Mouse (Mus musculus): ENCODE results near the gene Dysf.

Dysf gene

DNA sequence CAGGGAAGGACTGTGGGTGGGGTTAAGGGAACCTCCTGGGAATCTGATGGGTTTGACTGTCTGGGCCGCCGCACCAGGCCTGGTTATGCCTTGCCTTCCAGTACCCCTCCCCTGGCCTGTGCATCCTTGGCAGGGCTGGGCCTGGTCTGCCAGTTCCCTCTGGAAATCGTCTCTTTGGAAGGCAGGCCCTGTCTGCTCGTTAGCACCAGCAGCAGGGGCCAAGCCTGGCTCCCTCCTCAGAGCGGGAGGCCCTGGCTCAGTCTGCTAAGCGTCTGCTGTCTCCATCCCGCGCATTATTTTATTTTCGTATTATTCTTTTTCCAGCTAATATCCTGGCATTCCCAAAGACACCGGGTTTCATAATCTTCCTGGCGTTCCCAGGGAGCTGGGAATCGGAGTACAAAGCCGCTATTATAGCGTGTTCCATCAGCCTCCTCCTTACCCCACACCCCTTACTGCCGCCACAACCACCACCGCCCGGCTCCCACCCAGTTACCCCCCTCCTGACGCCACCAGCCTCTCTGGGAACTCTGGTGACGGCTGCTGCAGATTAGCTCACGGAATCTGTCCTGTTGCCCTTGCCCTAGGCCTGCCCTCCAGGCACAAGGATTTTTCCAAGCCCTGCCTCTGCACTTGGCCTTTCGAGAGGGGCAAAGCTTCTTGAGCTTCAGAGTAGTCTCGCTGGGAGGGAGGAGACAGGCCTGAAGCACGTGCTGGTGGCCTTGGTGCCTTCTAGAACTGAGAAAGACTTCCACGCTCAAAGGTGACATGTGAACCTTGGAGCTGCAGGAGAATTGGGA lies 111.5 kb downstream of the Dysf start:
- no peak for DNase-seq (ENCODE audit: low spot score)

- no peak for DNase-seq (ENCODE audit: low spot score)
These were observed 116.2 kb downstream of the Dysf start for GRCm38 (mm10) chr6:84124609-84125008.

DNA sequence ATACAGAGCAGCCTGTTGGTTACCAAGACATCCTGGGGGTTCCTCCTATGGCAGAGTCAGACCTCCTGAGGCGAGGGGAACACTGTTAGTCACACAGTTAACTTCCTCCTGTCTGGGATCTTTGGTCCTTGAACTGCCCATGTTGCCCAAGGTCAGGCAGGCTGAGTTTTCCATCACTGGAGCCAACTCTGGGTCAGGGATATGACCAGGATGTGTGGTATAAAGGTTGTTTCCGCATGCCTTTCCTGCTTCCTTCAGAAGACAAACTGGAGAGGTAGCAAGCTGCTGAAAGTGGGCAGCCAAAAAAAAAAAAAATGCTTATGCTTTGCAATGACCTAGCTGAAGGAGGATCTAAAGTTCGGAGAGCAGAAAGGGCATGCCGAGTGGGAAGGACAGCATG lies 116.7 kb downstream of the Dysf start:
- DNase-seq (ENCODE audit: low spot score) = no peak

- DNase-seq (ENCODE audit: low spot score) = no peak
These were observed 119.8 kb downstream of the Dysf start for GRCm38 (mm10) chr6:84128229-84128628.

DNA sequence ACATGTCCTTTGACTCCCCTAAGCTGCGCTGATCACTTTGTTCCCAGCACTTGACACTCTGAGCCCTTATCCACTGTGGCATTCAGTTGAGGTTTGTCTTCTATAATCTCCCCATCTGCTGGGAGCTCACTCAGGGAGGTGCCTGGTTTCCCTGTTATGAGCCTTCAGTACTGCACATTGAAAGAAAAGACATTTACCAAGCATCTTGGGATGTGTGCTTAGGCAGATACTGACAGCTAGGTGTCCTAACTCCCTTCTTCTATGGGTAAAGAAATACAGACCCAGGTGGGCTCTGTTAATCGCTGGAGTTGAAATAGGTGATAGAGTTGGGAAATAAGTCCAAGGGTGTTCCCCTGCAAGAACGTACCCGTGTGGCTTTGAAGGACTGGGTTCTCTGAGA lies 122.5 kb downstream of the Dysf start:
- DNase-seq (ENCODE audit: low spot score) = no peak

DNA sequence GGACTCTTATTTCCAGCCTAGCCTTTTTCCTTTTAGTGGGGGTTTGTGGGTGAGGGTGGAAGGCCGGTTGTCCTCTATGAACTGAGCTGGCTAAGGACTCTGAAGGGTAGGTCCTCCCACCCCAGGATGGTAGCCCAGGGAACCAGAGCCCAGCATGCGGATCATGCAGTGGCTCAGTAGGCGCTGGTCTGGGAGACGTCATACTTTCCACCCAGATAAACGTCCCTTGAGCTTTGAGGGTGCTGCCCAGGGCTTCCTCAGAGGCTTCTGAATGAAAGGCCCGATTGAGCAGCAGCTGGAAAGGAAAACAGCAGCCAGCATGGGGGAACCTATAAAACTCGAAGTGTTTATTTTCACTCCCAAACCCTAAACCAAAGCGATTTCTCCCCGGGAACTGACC lies 123.1 kb downstream of the Dysf start:
- no peak for DNase-seq (ENCODE audit: low spot score)

DNA sequence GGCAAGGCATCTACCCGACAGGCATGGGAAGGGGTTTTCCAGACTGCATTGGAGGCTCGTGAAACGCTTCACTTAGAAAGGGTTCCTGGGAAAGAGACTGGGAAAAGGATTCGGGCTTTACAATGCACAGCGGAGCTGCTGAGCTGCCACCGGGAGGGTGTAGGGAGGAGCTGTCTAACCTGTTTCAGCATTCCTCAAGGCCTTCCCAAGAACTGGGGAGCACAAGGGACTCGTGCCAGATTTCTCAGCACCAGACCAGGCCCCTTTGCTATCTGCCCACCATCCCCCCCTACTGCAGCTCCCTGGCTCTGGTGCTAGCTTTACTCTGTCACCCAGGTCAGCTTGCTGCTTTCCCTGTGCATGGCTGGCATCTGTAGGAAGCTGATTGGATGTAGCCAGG lies 124.7 kb downstream of the Dysf start:
- no peak for DNase-seq (ENCODE audit: low spot score)

- no peak for DNase-seq (ENCODE audit: low spot score)
These were observed 125.8 kb downstream of the Dysf start for GRCm38 (mm10) chr6:84133996-84134721.

- peak; percentile 59 for DNase-seq (ENCODE audit: low spot score)
These were observed 126.5 kb downstream of the Dysf start for GRCm38 (mm10) chr6:84134722-84135394.

DNA sequence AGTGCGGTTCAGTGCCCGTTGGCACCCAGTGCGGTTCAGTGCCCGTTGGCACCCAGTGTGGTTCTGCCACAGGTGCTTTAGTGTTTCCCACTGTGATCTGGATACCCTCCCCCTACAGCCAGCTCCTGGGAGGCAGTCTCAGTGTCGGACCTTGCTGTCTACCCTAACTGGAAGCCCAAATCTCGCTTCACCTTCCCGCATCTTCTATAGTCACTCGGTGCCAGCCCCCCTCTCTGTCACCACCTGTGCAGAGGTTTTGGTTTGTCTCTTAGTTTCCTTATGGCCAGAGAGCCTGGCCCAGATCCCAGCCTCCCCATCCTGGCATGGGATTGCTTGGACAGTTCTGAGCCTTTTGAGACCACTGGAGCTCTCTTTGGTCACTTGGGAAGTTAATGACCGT lies 127.3 kb downstream of the Dysf start:
- DNase-seq (ENCODE audit: low spot score) = no peak

DNA sequence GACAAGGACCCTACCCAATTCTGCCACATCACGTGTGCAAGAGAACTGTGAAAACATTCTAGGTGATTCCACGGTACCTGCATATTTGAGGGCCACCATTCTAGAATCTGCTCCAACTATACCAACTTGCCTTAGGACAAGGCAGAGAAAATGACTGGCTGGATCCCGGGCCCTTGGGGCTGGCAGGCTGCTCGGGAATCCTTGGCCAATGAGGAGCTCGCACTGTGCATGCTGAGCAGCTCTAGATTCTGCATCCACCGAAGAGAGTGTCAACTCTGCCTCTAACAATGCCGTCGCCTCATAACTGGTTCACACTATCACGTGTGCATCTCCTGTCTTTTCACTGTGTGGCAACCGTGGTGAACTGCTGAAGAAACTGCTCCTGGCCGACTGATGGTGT lies 128.0 kb downstream of the Dysf start:
- no peak for DNase-seq (ENCODE audit: low spot score)

DNA sequence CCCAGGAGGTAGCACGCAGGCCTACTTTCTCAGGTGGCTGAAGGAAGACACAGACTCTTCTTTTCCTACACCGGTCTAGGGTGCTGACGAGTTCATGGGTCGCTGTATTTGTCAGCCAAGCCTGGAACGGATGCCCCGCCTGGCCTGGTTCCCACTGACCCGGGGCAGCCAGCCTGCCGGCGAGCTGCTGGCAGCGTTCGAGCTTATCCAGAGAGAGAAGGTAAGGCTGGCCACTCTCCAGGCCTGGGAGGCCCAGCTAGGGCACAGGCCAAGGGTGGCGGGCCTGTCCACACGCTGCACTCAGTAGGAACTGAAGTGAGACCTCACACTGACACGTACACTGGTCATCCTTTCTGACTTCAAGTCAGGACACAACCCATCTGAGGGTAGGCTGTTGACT lies 131.5 kb downstream of the Dysf start:
- peak; percentile 39 for DNase-seq (ENCODE audit: low spot score)

- no peak for DNase-seq (ENCODE audit: low spot score)
These were observed 134.1 kb downstream of the Dysf start for GRCm38 (mm10) chr6:84142481-84142880.

DNA sequence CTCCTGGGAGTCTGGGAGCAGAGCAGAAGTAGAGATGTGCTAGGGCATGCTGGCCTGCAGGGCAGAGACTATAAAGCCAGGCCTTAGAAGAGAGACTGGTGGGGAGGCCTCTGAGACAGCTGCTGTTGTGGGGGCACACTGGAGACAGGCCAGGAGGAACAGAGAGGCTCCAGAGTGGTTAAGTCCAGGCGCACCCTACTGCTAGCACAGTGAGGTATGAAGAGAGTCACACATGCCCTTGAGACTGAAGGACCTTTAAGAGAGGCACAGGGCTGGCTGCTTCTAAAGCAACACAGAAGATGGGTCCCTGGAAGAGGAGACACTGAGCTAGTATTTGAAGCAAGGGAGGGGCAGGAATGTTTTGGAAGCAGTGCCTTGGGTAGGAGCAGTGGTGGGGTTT lies 134.9 kb downstream of the Dysf start:
- DNase-seq (ENCODE audit: low spot score) = no peak

GRCm38 (mm10) chr6:84144393-84144792 lies 136.0 kb downstream of the Dysf start:
- DNase-seq (ENCODE audit: low spot score) = no peak

DNA sequence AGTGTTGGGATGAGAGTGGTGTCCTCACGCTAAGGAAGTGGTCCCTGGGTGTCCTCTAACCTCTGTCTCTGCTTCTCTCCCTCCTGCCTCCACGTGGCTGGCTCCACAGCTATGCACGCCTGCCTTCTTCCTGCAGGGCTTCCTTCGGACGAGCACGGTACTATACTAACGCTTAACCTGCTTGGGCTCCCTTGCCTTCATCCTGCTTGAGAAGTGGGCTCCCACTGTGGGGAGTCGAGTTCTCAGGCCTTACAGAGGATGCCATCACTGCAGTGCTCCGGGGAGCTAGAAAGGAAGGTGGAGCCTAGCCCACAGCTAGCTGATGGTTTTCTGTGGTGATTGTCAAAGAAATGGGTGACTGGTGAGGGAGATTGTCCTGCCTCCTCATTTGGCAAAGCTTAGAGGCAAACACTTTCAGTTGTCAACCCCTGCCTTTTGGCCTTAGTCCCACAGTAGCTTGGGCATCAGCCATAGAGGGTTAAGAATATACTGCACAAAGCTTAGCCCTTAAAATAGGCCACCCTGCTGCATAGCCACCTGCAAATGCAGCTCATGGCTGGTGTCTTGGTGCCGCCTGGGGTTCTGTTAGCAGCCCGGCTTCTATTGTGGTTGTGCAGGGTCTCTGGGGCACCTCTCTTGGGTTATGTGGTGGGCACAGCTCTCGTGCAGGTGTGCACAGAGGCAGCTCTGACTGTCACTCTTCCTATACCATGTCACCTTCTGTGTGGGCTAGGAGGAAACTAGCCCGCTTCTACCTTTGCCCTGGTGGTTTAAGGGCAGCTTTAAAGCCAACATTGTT lies 139.0 kb downstream of the Dysf start:
- no peak for DNase-seq (ENCODE audit: low spot score)

GRCm38 (mm10) chr6:84148470-84148869 lies 140.1 kb downstream of the Dysf start:
- no peak for DNase-seq (ENCODE audit: low spot score)

DNA sequence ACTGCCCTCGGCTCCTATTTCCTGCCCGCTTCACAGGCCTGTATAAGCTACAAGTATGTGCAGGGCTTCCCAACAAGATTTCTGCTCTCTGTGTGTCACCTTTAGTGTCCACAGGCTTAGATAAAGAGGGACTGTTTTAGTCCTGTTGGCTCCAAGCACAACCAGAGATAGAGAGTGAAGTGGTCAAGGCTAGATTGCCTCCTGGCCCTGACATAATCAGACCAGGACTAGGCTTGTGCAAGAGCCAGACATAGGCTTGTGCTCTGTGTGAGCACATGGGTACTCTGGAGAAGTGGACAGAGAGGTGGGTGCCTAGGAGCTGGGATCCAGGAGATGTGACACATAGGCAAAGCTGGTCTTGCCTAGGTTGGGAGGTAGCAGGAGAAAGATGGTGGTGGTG lies 146.1 kb downstream of the Dysf start:
- DNase-seq (ENCODE audit: low spot score) = no peak

- DNase-seq (ENCODE audit: low spot score) = no peak
These were observed 147.4 kb downstream of the Dysf start for GRCm38 (mm10) chr6:84155765-84156164.

GRCm38 (mm10) chr6:84156481-84157025 lies 148.2 kb downstream of the Dysf start:
- DNase-seq (ENCODE audit: low spot score) = no peak

DNA sequence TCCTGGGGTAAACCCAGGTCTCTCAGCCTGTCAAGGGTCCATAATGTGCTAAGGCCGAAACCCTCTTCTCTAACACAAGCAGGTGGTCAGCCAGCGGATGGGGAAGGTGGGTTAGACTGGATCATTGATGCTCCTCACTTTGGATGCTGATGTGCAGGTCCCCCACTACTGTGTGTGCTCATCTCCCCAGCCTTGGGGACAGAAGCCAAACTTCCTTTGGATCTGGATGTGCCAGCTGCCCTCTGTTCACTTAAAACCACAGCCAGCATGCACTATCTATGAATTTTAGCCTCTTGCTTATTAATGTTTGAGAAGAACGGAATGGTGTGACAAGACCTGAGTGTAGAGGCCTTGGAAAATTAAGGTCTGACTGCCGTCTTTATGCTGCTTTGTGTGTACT lies 150.7 kb downstream of the Dysf start:
- no peak for DNase-seq (ENCODE audit: low spot score)

DNA sequence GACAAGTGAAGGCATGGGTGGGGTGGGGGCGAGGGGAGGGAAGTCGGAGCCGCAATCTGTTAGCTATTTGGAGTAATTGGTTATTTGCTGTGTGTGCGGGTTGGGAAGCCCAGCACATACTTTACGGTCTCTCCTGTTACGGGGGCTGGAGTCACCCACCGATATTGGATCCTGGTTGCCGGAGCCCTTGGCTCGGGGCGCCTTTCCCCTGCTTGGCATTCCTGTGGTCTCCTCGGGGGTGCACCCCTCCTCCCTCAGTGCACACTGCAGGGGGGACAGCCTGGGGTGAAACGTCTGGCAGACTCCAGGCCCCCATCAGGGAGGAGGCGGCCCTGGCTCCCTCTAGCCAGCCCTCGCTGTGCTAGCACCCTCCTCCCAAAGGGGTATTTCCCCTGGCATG lies 159.2 kb downstream of the Dysf start:
- no peak for DNase-seq (ENCODE audit: low spot score)

Measured in urinary bladder, postnatal 14 days (tissue).